In genomic region chr7:64739131-64739530, GRCm38 (mm10) we compare ENCODE assay signal across 24 mouse cellular contexts.
A peak's percentile ranks its signal among the peaks of the same experiment; 100 is the strongest.
DNase-seq lines count a peak whose midpoint lies in the region; ATAC-seq and TF ChIP-seq lines count a peak whose summit lies in the region.
"Had no signal": no experiment of that assay in that cellular context is flagged by ENCODE, and none has a peak within 500 bp of the region (broad histone marks: within the 10 kb centered on the region; RNA-seq: fewer than 3 reads in every experiment).

No protein-coding gene starts in this region.

- DNase-seq in hindbrain, embryonic 11.5 days (ENCODE audit: low spot score), result peak; percentile 39
- no peak for DNase-seq in hindbrain, postnatal 0 days (ENCODE audit: low spot score)
- DNase-seq in R1 (ENCODE audit: low read depth, low spot score), result peak; percentile 27
- peak; percentile 59 for DNase-seq in embryo, embryonic 11 days
- peak; percentile 24 for DNase-seq in retina, postnatal 1 day
- DNase-seq in testis, postnatal 10 days (ENCODE audit: low spot score), result no peak
- DNase-seq in gastrocnemius, adult 2 months, result no peak
- DNase-seq: adrenal gland, postnatal 36 days; cerebellum, adult 11 months; gastrocnemius, postnatal 36 days; heart, adult 2 months; heart, postnatal 36 days; kidney, adult 9 months; kidney, postnatal 36 days; layer of hippocampus, postnatal 36 days; lung, adult 18-20 months; lung, postnatal 10 days; right cerebral cortex, postnatal 14 days had no signal

- no peak overlapping the region for H3K4me3 ChIP-seq in hindbrain, embryonic 11.5 days (ENCODE audit: low read depth, low read length)
- H3K4me3 ChIP-seq in hindbrain, postnatal 0 days (ENCODE audit: low read length), result no peak overlapping the region
- no peak overlapping the region for H3K4me3 ChIP-seq in gastrocnemius, adult 2 months
- H3K4me3 ChIP-seq: heart, adult 2 months; heart, embryonic 15.5 days; limb, embryonic 12.5 days; liver, embryonic 12.5 days; midbrain, embryonic 13.5 days had no signal

- ATAC-seq in hindbrain, embryonic 11.5 days (ENCODE audit: low FRiP score), result peak; percentile 50
- ATAC-seq in hindbrain, postnatal 0 days, result no peak
- ATAC-seq: intestine, embryonic 16.5 days; liver, embryonic 12.5 days; midbrain, embryonic 13.5 days had no signal

- no peak overlapping the region for H3K4me2 ChIP-seq in hindbrain, embryonic 11.5 days (replicated peaks; ENCODE audit: low read depth, low read length)
- H3K4me2 ChIP-seq in hindbrain, postnatal 0 days (ENCODE audit: low read depth, low read length), result no peak overlapping the region
- H3K4me2 ChIP-seq: heart, embryonic 15.5 days; limb, embryonic 12.5 days; liver, embryonic 12.5 days; midbrain, embryonic 13.5 days had no signal

- TF ChIP-seq CTCF in hindbrain, postnatal 0 days (IDR thresholded peaks at IDR 0.05; ENCODE audit: low read depth), result no peak
- no peak for TF ChIP-seq CTCF in gastrocnemius, adult 2 months (IDR thresholded peaks at IDR 0.05)

- 0 out of 2 replicates have a peak, but pooled peaks cover 4% of the 10 kb centered on the region for H3K4me1 ChIP-seq in hindbrain, embryonic 11.5 days (replicated peaks; ENCODE audit: control insufficient read depth, insufficient read depth, low read length)
- no peaks in the 10 kb centered on the region for H3K4me1 ChIP-seq in hindbrain, postnatal 0 days (ENCODE audit: insufficient read depth, low read length)
- H3K4me1 ChIP-seq: heart, embryonic 15.5 days; limb, embryonic 12.5 days; liver, embryonic 12.5 days had no signal

- no peaks in the 10 kb centered on the region for H3K9me3 ChIP-seq in hindbrain, embryonic 11.5 days (ENCODE audit: control insufficient read depth, low read length)
- no peaks in the 10 kb centered on the region for H3K9me3 ChIP-seq in hindbrain, postnatal 0 days (ENCODE audit: low read length)
- H3K9me3 ChIP-seq: heart, embryonic 15.5 days; limb, embryonic 12.5 days; liver, embryonic 12.5 days; midbrain, embryonic 13.5 days had no signal

- intact Hi-C loops in gastrocnemius, adult 2 months (cut with DNase I), result no loop called here

- H3K27me3 ChIP-seq in hindbrain, embryonic 11.5 days (ENCODE audit: control insufficient read depth, insufficient read depth, low read length), result no peaks in the 10 kb centered on the region
- H3K27me3 ChIP-seq in hindbrain, postnatal 0 days (ENCODE audit: insufficient read depth, low read length), result no peaks in the 10 kb centered on the region
- H3K27me3 ChIP-seq: liver, embryonic 12.5 days; midbrain, embryonic 13.5 days had no signal

- H3K27ac ChIP-seq in hindbrain, embryonic 11.5 days (ENCODE audit: low read depth, low read length), result no peak overlapping the region
- no peak overlapping the region for H3K27ac ChIP-seq in hindbrain, postnatal 0 days
- no peak overlapping the region for H3K27ac ChIP-seq in gastrocnemius, adult 2 months
- H3K27ac ChIP-seq: heart, adult 2 months; heart, embryonic 15.5 days; limb, embryonic 12.5 days; liver, embryonic 12.5 days; midbrain, embryonic 13.5 days had no signal

- no peaks in the 10 kb centered on the region for H3K36me3 ChIP-seq in hindbrain, embryonic 11.5 days (ENCODE audit: control insufficient read depth, insufficient read depth, low read length)
- peaks cover 12% of the 10 kb centered on the region; the same call in 1 of the 2 replicates for H3K36me3 ChIP-seq in hindbrain, postnatal 0 days (ENCODE audit: insufficient read depth, low read length)
- H3K36me3 ChIP-seq: heart, embryonic 15.5 days; limb, embryonic 12.5 days; liver, embryonic 12.5 days had no signal

- H3K9ac ChIP-seq in hindbrain, embryonic 11.5 days (ENCODE audit: low read depth, low read length), result no peak overlapping the region
- no peak overlapping the region for H3K9ac ChIP-seq in hindbrain, postnatal 0 days (replicated peaks; ENCODE audit: low read length)
- H3K9ac ChIP-seq: forebrain, postnatal 0 days; heart, embryonic 15.5 days; limb, embryonic 12.5 days; liver, embryonic 12.5 days; midbrain, embryonic 13.5 days had no signal

- WGBS in hindbrain, embryonic 11.5 days, result 24% methylated on average over 11 of the region's 11 CpGs
- 28% methylated on average over 11 of the region's 11 CpGs for WGBS in hindbrain, postnatal 0 days

Comparison
In these comparisons a context has a peak if more than half of its experiments do, and no peak if none do; other contexts are left out.
1. DNase-seq: peak in hindbrain, embryonic 11.5 days (single experiment), R1 (single experiment), embryo, embryonic 11 days (single experiment) and retina, postnatal 1 day (single experiment); none in hindbrain, postnatal 0 days (single experiment), testis, postnatal 10 days (single experiment) and gastrocnemius, adult 2 months (single experiment).